Mouse (Mus musculus): ENCODE measurements around the gene Pdzk1.

DNA sequence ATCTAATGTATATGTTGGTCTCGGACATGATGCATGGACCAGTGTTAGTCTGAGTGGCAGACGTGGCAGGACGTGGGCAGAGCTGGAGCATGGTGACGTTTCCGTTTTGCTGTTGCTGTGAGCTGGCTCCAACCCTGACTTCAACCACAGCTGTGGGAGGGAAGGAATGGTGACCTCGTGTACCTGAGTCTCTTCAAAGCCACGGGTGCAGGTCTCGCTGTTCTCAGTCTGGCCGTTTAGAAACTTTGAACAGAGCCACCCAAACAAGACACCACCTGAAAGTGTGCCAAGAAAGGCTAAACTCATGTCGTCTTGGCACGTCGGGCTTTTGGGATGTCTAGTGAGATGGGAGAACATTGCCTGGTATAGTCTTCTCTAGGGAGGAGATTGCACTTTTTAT lies 17.9 kb downstream of the Pdzk1 start:
- TF ChIP-seq CTCF (IDR thresholded peaks at IDR 0.05) (no peak), EP300 (IDR thresholded peaks at IDR 0.05) (no peak)
